Mouse (Mus musculus) forebrain, embryonic 14.5 days (tissue): ENCODE measurements around the gene 4930402F06Rik. TPM values are rescaled to one million over a fixed set of nuclear protein-coding genes. Genes with fewer than 3 reads are reported as not detected.

Experiments used
- ATAC-seq: fragments of 200-750 bp; cut with Nextera tagmentation; 2 replicates; pipeline ENCODE4 v1.8.0; 2017; ENCODE audit warnings: mild to moderate bottlenecking, moderate library complexity
- DNase-seq: peaks from one replicate; pipeline ENCODE4 v3.0.0-alpha.2; 2015; ENCODE audit warnings: low spot score
- H3K27ac ChIP-seq: fragments of 300-500 bp; sonication (generic); 2 replicates; pipeline ENCODE4 v1.5.1; 2014; ENCODE audit warnings: low read depth, mild to moderate bottlenecking, control low read depth, low read length, moderate library complexity
- H3K27me3 ChIP-seq: fragments of 300-500 bp; sonication (generic); replicated peaks from 2 replicates; pipeline ENCODE4 v1.6.1; 2014; ENCODE audit warnings: low read length, control low read depth, mixed read lengths; ENCODE audit not compliant: control insufficient read depth, insufficient read depth
- H3K36me3 ChIP-seq: fragments of 300-500 bp; sonication (generic); 2 replicates; pipeline ENCODE4 v1.6.1; 2014; ENCODE audit warnings: low read length, control low read depth; ENCODE audit not compliant: control insufficient read depth, insufficient read depth
- H3K4me1 ChIP-seq: fragments of 300-500 bp; sonication (generic); 2 replicates; pipeline ENCODE4 v1.6.1; 2014; ENCODE audit warnings: antibody characterized with exemption, low read length, control low read depth; ENCODE audit not compliant: control insufficient read depth, insufficient read depth
- H3K4me2 ChIP-seq: fragments of 300-500 bp; sonication (generic); 2 replicates; pipeline ENCODE4 v1.6.1; 2014; ENCODE audit warnings: mild to moderate bottlenecking, control low read depth, low read length
- H3K4me3 ChIP-seq: fragments of 300-500 bp; sonication (generic); 2 replicates; pipeline ENCODE4 v1.5.1; 2014; ENCODE audit warnings: low read depth, low read length, control low read depth
- H3K9ac ChIP-seq: fragments of 300-500 bp; sonication (generic); 2 replicates; pipeline ENCODE4 v1.6.1; 2014; ENCODE audit warnings: mild to moderate bottlenecking, low read length, control low read depth, moderate library complexity
- H3K9me3 ChIP-seq: fragments of 300-500 bp; sonication (generic); replicated peaks from 2 replicates; pipeline ENCODE4 v1.6.1; 2016; ENCODE audit warnings: low read length, control low read depth, mixed read lengths; ENCODE audit not compliant: control insufficient read depth
- WGBS: fragments of 180-500 bp; shearing (Covaris S2); extraction: QIAGEN DNeasy Blood & Tissue Kit; methylation state at CpG from one replicate; pipeline ENCODE4 v1.1.7; 2014; 5-methylcytosine and 5-hydroxymethylcytosine counted together
- polyA plus RNA-seq: library from polyadenylated mRNA; unstranded; fragments of >200 nt; fragmentation: Nextera tagmentation; extraction: Ambion mirVana; gene quantifications from 2 replicates; pipeline ENCODE4 v1.2.1, GENCODE M21; 2014

The 4930402F06Rik gene
- polyA plus RNA-seq, 1 experiment from 2014 or later: not detected

DNA sequence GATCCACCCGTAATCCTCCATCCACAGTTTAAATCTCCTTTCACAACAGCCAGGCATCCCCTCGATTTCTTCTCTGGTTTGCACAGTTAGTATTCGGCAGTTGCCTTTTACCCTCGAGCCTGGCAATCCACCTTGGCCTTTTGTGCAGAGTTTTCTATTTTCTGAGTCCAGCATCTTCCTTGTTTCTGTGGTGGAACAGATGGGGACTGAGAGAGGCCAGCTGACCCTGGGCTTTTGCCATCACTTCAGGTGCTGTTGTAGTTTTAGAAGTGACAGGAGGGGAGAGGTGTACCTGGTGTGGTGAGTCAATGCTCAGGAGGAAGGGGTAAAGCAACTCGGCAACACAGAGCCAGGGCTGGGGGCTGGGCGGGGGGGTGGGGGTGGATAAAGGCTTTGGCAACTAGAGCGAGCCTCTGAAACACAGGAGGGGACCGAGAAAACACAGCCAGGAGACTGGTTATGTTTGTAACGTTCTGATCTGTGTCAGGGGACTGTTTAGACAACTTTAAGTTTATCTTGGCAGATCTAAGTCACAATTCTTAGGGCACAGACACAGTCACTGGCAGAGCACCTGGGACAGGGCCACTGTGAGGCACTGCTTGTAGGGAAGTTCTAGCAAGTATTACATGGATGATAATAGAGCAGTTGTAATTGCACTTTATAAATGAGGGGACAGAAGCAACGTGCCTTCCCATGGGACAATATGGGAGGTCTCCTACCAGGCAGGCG lies 68.7 kb downstream of the 4930402F06Rik start:
- WGBS: 33% methylated on average over 11 of the region's 11 CpGs
- H3K4me3 ChIP-seq: no peak overlapping the region
- H3K4me2 ChIP-seq: no peak overlapping the region
- H3K4me1 ChIP-seq: no peaks in the 10 kb centered on the region
- no peaks in the 10 kb centered on the region for H3K36me3 ChIP-seq
- DNase-seq (no peak), ATAC-seq (no peak)
- H3K9me3 ChIP-seq: no peaks in the 10 kb centered on the region
- H3K27ac ChIP-seq: no peak overlapping the region
- H3K9ac ChIP-seq: no peak overlapping the region
- no peaks in the 10 kb centered on the region for H3K27me3 ChIP-seq

GRCm38 (mm10) chr2:35327583-35327982 lies 69.4 kb downstream of the 4930402F06Rik start:
- H3K27me3 ChIP-seq: no peaks in the 10 kb centered on the region
- peaks cover 4% of the 10 kb centered on the region; the same call in 1 of the 2 replicates for H3K4me1 ChIP-seq
- no peak for ATAC-seq
- no peak for DNase-seq
- H3K36me3 ChIP-seq: no peaks in the 10 kb centered on the region
- no peak overlapping the region for H3K9ac ChIP-seq
- H3K4me2 ChIP-seq: no peak overlapping the region
- H3K9me3 ChIP-seq: no peaks in the 10 kb centered on the region
- H3K4me3 ChIP-seq: no peak overlapping the region
- 68% methylated on average over 10 of the region's 10 CpGs for WGBS
- H3K27ac ChIP-seq: no peak overlapping the region

GRCm38 (mm10) chr2:35326931-35327330 lies 70.0 kb downstream of the 4930402F06Rik start:
- no peak overlapping the region for H3K4me3 ChIP-seq
- H3K4me2 ChIP-seq: no peak overlapping the region
- no peak for DNase-seq
- H3K27me3 ChIP-seq: no peaks in the 10 kb centered on the region
- 67% methylated on average over 1 of the region's 1 CpGs for WGBS
- no peak overlapping the region for H3K27ac ChIP-seq
- no peaks in the 10 kb centered on the region for H3K9me3 ChIP-seq
- H3K4me1 ChIP-seq: peaks cover 7% of the 10 kb centered on the region
- ATAC-seq: no peak
- no peaks in the 10 kb centered on the region for H3K36me3 ChIP-seq
- no peak overlapping the region for H3K9ac ChIP-seq

- peaks cover 7% of the 10 kb centered on the region for H3K4me1 ChIP-seq
- no peak for ATAC-seq
- no peaks in the 10 kb centered on the region for H3K27me3 ChIP-seq
- H3K4me2 ChIP-seq: no peak overlapping the region
- no peaks in the 10 kb centered on the region for H3K36me3 ChIP-seq
- H3K27ac ChIP-seq: no peak overlapping the region
- DNase-seq: no peak
- no peak overlapping the region for H3K9ac ChIP-seq
- no peak overlapping the region for H3K4me3 ChIP-seq
- H3K9me3 ChIP-seq: no peaks in the 10 kb centered on the region
- WGBS: 73% methylated on average over 10 of the region's 10 CpGs
These were observed 71.0 kb downstream of the 4930402F06Rik start for GRCm38 (mm10) chr2:35325930-35326329.

Other genes starting within 250 kb of the 4930402F06Rik start
- gene Rab14, start 196.1 kb downstream of the 4930402F06Rik start, polyA plus RNA-seq: 349 and 383 TPM in 2 replicates
- 22.5 and 25.0 TPM in 2 replicates for gene Gsn, start 140.8 kb downstream of the 4930402F06Rik start, polyA plus RNA-seq
- 11.0 and 12.4 TPM in 2 replicates for gene Stom, start 60.2 kb downstream of the 4930402F06Rik start, polyA plus RNA-seq
- not detected in 2 replicates for gene 4930568D16Rik, start 29.4 kb downstream of the 4930402F06Rik start, polyA plus RNA-seq
- 5.0 and 6.1 TPM in 2 replicates for gene Ggta1, start 66.1 kb upstream of the 4930402F06Rik start, polyA plus RNA-seq
- gene Dab2ip, start 161.1 kb upstream of the 4930402F06Rik start, polyA plus RNA-seq: 29.7 and 37.9 TPM in 2 replicates